Mouse (Mus musculus) inflammation-experienced regulatory T-cells, adult 6 months (primary cell): ENCODE data around the gene Psd. TPM values are rescaled to one million over a fixed set of nuclear protein-coding genes. Genes with fewer than 3 reads are reported as not detected.

Source experiments
- ATAC-seq: one replicate; pipeline ENCODE4 v1.8.0; 2017
- polyA plus RNA-seq, 3 experiments: library from polyadenylated mRNA; unstranded; fragments of 100-300 nt; shearing (Covaris generic); gene quantifications; one replicate each; pipeline ENCODE4 v1.2.1; 2017

Psd gene
- polyA plus RNA-seq, 3 experiments from 2014 or later: 3.1 to 4.1 (median 4.0) TPM

- ATAC-seq: no peak
Observed at GRCm38 (mm10) chr19:46320076-46320785, 6.7 kb downstream of the Psd start.

- ATAC-seq: no peak
Observed at GRCm38 (mm10) chr19:46318586-46319378, 8.2 kb downstream of the Psd start.

- no peak for ATAC-seq
Observed at GRCm38 (mm10) chr19:46318031-46318471, 8.9 kb downstream of the Psd start.

GRCm38 (mm10) chr19:46317546-46317885, 9.4 kb downstream of the Psd start:
- no peak for ATAC-seq

- peak; percentile 62 for ATAC-seq
Observed at GRCm38 (mm10) chr19:46316846-46317545, 10.0 kb downstream of the Psd start.

GRCm38 (mm10) chr19:46315752-46316610, 11.0 kb downstream of the Psd start:
- ATAC-seq: no peak

- ATAC-seq: no peak
Observed at GRCm38 (mm10) chr19:46314872-46315742, 11.8 kb downstream of the Psd start.

- no peak for ATAC-seq
Observed at GRCm38 (mm10) chr19:46314151-46314601, 12.8 kb downstream of the Psd start.

GRCm38 (mm10) chr19:46313591-46313990, 13.4 kb downstream of the Psd start:
- no peak for ATAC-seq

GRCm38 (mm10) chr19:46313116-46313515, 13.8 kb downstream of the Psd start:
- ATAC-seq: no peak

GRCm38 (mm10) chr19:46312566-46312965, 14.4 kb downstream of the Psd start:
- no peak for ATAC-seq

- ATAC-seq: no peak
Observed at GRCm38 (mm10) chr19:46311341-46311740, 15.6 kb downstream of the Psd start.

GRCm38 (mm10) chr19:46310312-46310865, 16.6 kb downstream of the Psd start:
- no peak for ATAC-seq

- no peak for ATAC-seq
Observed at GRCm38 (mm10) chr19:46309651-46310305, 17.2 kb downstream of the Psd start.

GRCm38 (mm10) chr19:46308706-46309435, 18.1 kb downstream of the Psd start:
- no peak for ATAC-seq

- no peak for ATAC-seq
Observed at GRCm38 (mm10) chr19:46308303-46308702, 18.7 kb downstream of the Psd start.

- no peak for ATAC-seq
Observed at GRCm38 (mm10) chr19:46307781-46308180, 19.2 kb downstream of the Psd start.

GRCm38 (mm10) chr19:46306751-46307289, 20.1 kb downstream of the Psd start:
- no peak for ATAC-seq

- ATAC-seq: no peak
Observed at GRCm38 (mm10) chr19:46306268-46306610, 20.7 kb downstream of the Psd start.
